Mouse (Mus musculus): Measurements from ENCODE around the gene Hs3st3b1.

- TF ChIP-seq CTCF (conservative IDR thresholded peaks at IDR 0.05; ENCODE audit: insufficient read depth, insufficient read length, low read depth, low read length) (no peak), POLR2A (IDR thresholded peaks at IDR 0.05; ENCODE audit: low read depth, low read length) (no peak)
These were observed 41.8 kb downstream of the Hs3st3b1 start for GRCm38 (mm10) chr11:63880296-63880695.
